Mouse (Mus musculus) kidney, postnatal 10 days (tissue): Measurements from ENCODE around the gene Rit1.
A peak's percentile ranks its signal among the peaks of the same experiment; 100 is the strongest.
"Not testable (repeated sequence)": the region's sequence is repeated elsewhere in the genome, so short reads cannot be mapped to it uniquely, and the experiment has no call there.

ENCODE experiments used
- DNase-seq: peaks from one replicate; pipeline ENCODE4 v3.0.0; 2021; ENCODE audit warnings: mixed read lengths

Gene Rit1

DNA sequence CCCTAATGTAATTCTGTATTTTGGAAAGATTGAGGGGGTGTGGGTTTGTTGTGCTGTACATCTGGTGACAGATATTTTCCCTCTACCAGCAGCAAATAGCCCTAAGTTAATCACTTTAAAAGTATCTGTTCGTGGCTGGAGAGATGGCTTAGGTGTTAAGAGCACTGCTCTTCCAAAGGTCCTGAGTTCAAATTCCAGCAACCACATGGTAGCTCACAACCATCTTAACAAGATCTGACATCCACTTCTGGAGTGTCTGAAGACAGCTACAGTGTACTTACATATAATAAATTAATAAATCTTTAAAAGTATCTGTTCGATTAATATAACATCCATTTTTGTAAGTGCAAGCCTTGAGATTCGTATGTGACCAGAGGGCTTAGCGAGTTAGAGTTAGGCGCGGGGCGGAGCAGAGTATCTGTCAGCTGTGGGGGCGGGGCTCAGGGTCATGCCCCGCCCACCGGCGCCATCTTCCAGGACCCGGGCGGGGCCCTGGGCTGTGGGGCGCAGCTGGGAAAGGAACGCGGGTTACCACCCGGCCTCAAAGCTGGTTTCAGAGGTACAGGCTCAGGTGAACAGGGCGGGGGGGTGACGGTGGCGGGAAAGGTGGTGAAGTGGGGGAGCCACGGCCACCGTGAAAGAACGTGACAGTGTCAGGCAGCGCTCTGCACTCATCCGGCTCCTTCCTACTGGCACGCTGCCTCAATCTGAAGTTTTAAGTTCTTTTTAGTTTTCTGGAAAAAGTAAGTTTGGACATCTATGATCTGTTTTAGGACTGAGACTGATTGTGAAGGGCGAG, at the start of gene Rit1:
Gene Rit1, plus strand, starts transcription at position 440 of the 799 bp plus-strand sequence.
- peak; percentile 94 for DNase-seq

- DNase-seq, result peak; percentile 83
Measured at GRCm38 (mm10) chr3:88677399-88677798, 39.2 kb upstream of the Rit1 start.

- DNase-seq, result no peak
Measured at GRCm38 (mm10) chr3:88683814-88684213, 32.8 kb upstream of the Rit1 start.

GRCm38 (mm10) chr3:88684236-88684979, 32.2 kb upstream of the Rit1 start:
- no peak for DNase-seq

GRCm38 (mm10) chr3:88684980-88685941, 31.4 kb upstream of the Rit1 start, which contains the start of gene Khdc4:
Gene Khdc4 (plus strand): TSS chr3:88685803.
- peak; percentile 98 for DNase-seq

DNA sequence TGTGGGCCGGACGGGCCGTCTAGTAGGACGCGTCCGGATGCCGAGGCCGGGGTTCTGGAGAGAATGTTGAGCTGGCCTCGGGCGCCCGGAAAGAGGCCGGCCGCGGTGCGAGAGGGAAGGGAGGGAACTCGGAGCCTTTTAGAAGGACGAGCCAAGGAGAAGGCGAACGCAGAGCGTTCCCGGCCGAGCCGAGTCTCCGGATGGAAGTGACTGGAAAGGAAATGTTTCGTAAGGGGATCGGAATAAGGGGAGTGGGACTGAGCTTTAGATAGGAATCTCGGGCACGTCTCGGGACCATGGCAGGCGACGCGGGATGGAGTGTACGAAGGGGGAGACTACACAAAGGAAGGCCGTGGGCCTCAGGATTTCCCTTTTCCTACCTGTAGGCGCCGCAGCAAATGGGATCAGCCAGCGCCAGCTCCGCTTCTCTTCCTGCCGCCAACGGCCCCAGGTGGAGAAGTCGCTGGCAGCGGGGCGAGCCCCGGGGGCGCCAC, 30.6 kb upstream of the Rit1 start:
- peak; percentile 72 for DNase-seq

- DNase-seq, result no peak
Measured at GRCm38 (mm10) chr3:88686734-88687611, 29.7 kb upstream of the Rit1 start.

DNA sequence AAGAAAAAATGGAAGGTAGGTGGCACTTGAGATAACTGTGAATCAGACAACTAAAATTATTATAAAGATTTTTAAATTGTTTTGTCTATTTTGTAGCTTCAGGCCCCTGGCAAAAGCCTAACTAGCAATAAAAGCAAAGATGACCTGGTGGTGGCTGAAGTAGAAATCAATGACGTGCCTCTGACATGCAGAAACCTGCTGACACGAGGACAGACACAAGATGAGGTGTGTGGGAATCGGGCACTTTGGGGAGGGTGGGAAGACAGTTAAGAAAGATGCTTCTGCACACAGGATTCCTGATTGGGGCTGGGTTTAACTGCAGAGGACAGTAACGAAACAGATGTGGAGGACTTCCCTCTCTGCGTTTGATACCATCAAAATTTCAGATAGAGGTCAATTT, 27.6 kb upstream of the Rit1 start:
- no peak for DNase-seq

GRCm38 (mm10) chr3:88695545-88695944, 21.1 kb upstream of the Rit1 start:
- DNase-seq, result no peak

GRCm38 (mm10) chr3:88698051-88698450, 18.6 kb upstream of the Rit1 start:
- DNase-seq, result no peak

GRCm38 (mm10) chr3:88698834-88699233, 17.8 kb upstream of the Rit1 start:
- no peak for DNase-seq

- DNase-seq, result no peak
Measured at GRCm38 (mm10) chr3:88700247-88700646, 16.4 kb upstream of the Rit1 start.

- DNase-seq, result no peak
Measured at GRCm38 (mm10) chr3:88701222-88701621, 15.4 kb upstream of the Rit1 start.

- DNase-seq, result no peak
Measured at GRCm38 (mm10) chr3:88713709-88714108, 2.9 kb upstream of the Rit1 start.

DNA sequence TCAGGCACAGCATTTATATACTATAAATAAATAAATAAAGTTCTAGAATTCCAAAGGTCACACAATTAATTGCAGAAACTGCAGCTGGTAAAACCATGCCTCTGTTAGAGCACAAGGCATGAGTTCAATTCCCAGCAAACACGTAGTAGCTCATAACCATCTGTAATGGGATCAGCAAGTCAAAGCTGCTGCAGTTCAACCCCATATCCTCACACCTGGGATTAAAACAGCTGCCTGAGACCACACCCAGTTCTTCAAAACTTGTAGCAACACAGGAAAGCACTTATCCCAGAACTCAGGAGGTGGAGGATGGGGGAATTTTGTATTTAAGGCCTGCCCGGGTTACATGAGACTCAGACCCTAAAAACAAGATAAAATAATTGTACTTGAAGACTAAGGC, 1.9 kb upstream of the Rit1 start:
- no peak for DNase-seq

GRCm38 (mm10) chr3:88715716-88716115, 922 bp upstream of the Rit1 start:
- not testable (repeated sequence) for DNase-seq

DNA sequence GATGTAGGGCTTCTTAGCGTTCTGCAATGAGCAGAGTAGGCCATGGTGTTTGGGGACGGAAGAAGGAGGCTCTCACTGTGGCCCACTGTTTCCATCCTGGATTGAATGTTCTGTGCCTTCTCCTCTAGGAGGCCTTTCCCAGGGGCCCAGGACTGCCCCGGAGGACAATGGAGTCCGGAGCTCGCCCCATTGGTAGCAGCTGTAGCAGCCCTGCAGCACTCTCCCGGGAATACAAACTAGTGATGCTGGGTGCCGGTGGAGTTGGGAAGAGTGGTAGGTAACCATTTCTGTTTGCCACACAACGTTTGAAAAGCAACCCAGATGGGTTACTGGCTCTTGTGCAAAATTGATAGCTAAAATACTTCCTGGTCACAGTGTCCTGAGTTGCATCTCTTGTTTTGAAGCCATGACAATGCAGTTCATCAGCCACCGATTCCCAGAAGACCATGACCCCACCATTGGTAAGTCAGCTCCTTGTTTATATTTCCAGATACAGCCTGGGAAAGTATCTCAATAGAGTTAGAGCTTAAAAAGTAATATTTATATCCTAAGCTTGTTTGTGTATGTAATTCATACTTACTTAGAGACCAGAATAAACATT, 660 bp downstream of the Rit1 start:
- DNase-seq, result peak; percentile 59

DNA sequence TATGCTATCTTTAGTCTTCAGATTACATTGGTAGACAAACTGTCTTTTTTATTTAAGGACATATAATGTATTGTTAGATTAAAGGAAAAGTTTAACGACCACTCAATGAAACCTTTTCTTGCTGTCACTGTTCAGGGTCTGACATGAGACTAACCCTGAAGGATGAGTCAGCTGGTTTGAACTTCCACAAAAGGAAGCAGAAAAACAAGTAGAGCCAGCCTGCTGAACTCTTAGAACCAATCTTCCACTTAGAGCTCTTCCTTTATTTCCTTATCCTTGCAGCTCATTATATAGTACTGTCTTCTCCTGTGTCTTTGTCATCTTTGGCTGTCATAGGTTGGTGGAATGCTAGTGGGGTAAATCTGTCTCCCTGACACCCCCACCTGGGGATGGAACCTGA, 1.2 kb downstream of the Rit1 start:
- DNase-seq, result no peak

GRCm38 (mm10) chr3:88719098-88719497, 2.5 kb downstream of the Rit1 start:
- peak; percentile 65 for DNase-seq

- no peak for DNase-seq
Measured at GRCm38 (mm10) chr3:88736556-88736955, 19.9 kb downstream of the Rit1 start.

- DNase-seq, result peak; percentile 82
Measured at GRCm38 (mm10) chr3:88738641-88739040, 22.0 kb downstream of the Rit1 start.
